Mouse (Mus musculus): ENCODE measurements around the gene Sbno2.

Gene Sbno2

GRCm38 (mm10) chr10:80141786-80142529 lies 36.6 kb upstream of the Sbno2 start:
- DNase-seq (ENCODE audit: low read depth), result peak; percentile 98

GRCm38 (mm10) chr10:80141243-80141642 lies 35.9 kb upstream of the Sbno2 start:
- DNase-seq (ENCODE audit: low read depth), result peak; percentile 87

GRCm38 (mm10) chr10:80140666-80141035 lies 35.3 kb upstream of the Sbno2 start, which contains the start of gene Cbarp:
TSS of gene Cbarp (minus strand) at chr10:80140835.
- no peak for DNase-seq (ENCODE audit: low read depth)

- no peak for DNase-seq (ENCODE audit: low read depth)
These were observed 34.7 kb upstream of the Sbno2 start for GRCm38 (mm10) chr10:80139975-80140665.

GRCm38 (mm10) chr10:80139439-80139775 lies 34.0 kb upstream of the Sbno2 start:
- no peak for DNase-seq (ENCODE audit: low read depth)

GRCm38 (mm10) chr10:80138553-80139438 lies 33.4 kb upstream of the Sbno2 start, which contains the start of gene Atp5d:
TSS of gene Atp5d (plus strand) at chr10:80138632.
- no peak for DNase-seq (ENCODE audit: low read depth)

- no peak for DNase-seq (ENCODE audit: low read depth)
These were observed 32.5 kb upstream of the Sbno2 start for GRCm38 (mm10) chr10:80137626-80138552.

- no peak for DNase-seq (ENCODE audit: low read depth)
These were observed 31.7 kb upstream of the Sbno2 start for GRCm38 (mm10) chr10:80136952-80137625.

- DNase-seq (ENCODE audit: low read depth), result no peak
These were observed 31.0 kb upstream of the Sbno2 start for GRCm38 (mm10) chr10:80136179-80136951.

GRCm38 (mm10) chr10:80135641-80136040 lies 30.3 kb upstream of the Sbno2 start:
- DNase-seq (ENCODE audit: low read depth), result no peak

GRCm38 (mm10) chr10:80135161-80135560 lies 29.8 kb upstream of the Sbno2 start:
- DNase-seq (ENCODE audit: low read depth), result no peak

- no peak for DNase-seq (ENCODE audit: low read depth)
These were observed 29.1 kb upstream of the Sbno2 start for GRCm38 (mm10) chr10:80134421-80134820.

GRCm38 (mm10) chr10:80133226-80133849 lies 28.0 kb upstream of the Sbno2 start:
- DNase-seq (ENCODE audit: low read depth), result no peak

- no peak for DNase-seq (ENCODE audit: low read depth)
These were observed 26.6 kb upstream of the Sbno2 start for GRCm38 (mm10) chr10:80131952-80132350.

- no peak for DNase-seq (ENCODE audit: low read depth)
These were observed 26.1 kb upstream of the Sbno2 start for GRCm38 (mm10) chr10:80131316-80131951.

- no peak for DNase-seq (ENCODE audit: low read depth)
These were observed 25.1 kb upstream of the Sbno2 start for GRCm38 (mm10) chr10:80130403-80131031.

GRCm38 (mm10) chr10:80129846-80130245 lies 24.5 kb upstream of the Sbno2 start:
- no peak for DNase-seq (ENCODE audit: low read depth)

GRCm38 (mm10) chr10:80127920-80128319 lies 22.5 kb upstream of the Sbno2 start:
- DNase-seq (ENCODE audit: low read depth), result no peak
